Mouse (Mus musculus) kidney, adult 2 months (tissue): ENCODE data around the gene Slc5a3. TPM values are rescaled to one million over a fixed set of nuclear protein-coding genes. Genes with fewer than 3 reads are reported as not detected.

Experiments used
- DNase-seq: peaks from one replicate; pipeline ENCODE4 v3.0.0; 2021
- H3K27ac ChIP-seq: fragments of 200-500 bp; 2 replicates; pipeline ENCODE4 v1.5.1; 2012; ENCODE audit warnings: low read depth, low read length, control low read depth, inconsistent platforms; ENCODE audit not compliant: insufficient read depth
- H3K27me3 ChIP-seq: fragments of 200-500 bp; replicated peaks from 2 replicates; pipeline ENCODE4 v1.6.1; 2012; ENCODE audit warnings: mild to moderate bottlenecking, moderate library complexity, low read length, inconsistent platforms; ENCODE audit not compliant: control insufficient read depth, insufficient read depth
- H3K36me3 ChIP-seq: fragments of 200-500 bp; 2 replicates; pipeline ENCODE4 v1.6.1; 2012; ENCODE audit warnings: mild to moderate bottlenecking, moderate library complexity, low read length, inconsistent platforms; ENCODE audit not compliant: control insufficient read depth, insufficient read depth
- H3K4me1 ChIP-seq: fragments of 200-500 bp; 2 replicates; pipeline ENCODE4 v1.6.1; 2011; ENCODE audit warnings: low read length; ENCODE audit not compliant: control insufficient read depth, insufficient read depth
- H3K4me3 ChIP-seq: fragments of 200-500 bp; 2 replicates; pipeline ENCODE4 v1.5.1; 2011; ENCODE audit warnings: mild to moderate bottlenecking, low read depth, low read length, control low read depth; ENCODE audit not compliant: insufficient read depth
- CTCF ChIP-seq: fragments of 200-500 bp; conservative IDR thresholded peaks from 2 replicates; pipeline ENCODE4 v1.5.1; 2011; ENCODE audit warnings: low read depth, mild to moderate bottlenecking, control low read depth, low read length, moderate library complexity, mixed read lengths; ENCODE audit not compliant: insufficient read depth, insufficient read length
- POLR2A ChIP-seq: fragments of 200-500 bp; IDR thresholded peaks from one replicate; pipeline ENCODE4 v1.6.1; 2011; ENCODE audit warnings: low read depth, low read length, control low read depth
- WGBS: fragments of 180-500 bp; shearing (Covaris S2); methylation state at CpG from one replicate; pipeline ENCODE4 v1.1.7; 2018; 5-methylcytosine and 5-hydroxymethylcytosine counted together
- polyA plus RNA-seq: library from polyadenylated mRNA; depleted of rRNA; stranded (reverse); fragments of >200 nt; gene quantifications from 2 replicates; pipeline ENCODE4 v1.2.3, GENCODE M21; 2012

Slc5a3 gene
- polyA plus RNA-seq, 1 experiment = 17.6 TPM

- WGBS = 84% methylated on average over 10 of the region's 10 CpGs
- TF ChIP-seq POLR2A (no peak), CTCF (no peak)
- H3K4me3 ChIP-seq = no peak overlapping the region
- no peak overlapping the region for H3K27ac ChIP-seq
- no peak for DNase-seq
- 0 out of 2 replicates have a peak, but pooled peaks cover 3% of the 10 kb centered on the region for H3K4me1 ChIP-seq
- no peaks in the 10 kb centered on the region for H3K27me3 ChIP-seq
- no peaks in the 10 kb centered on the region for H3K36me3 ChIP-seq
Observed at GRCm38 (mm10) chr16:92052569-92052968, 5.6 kb upstream of the Slc5a3 start.

- 38% methylated on average over 2 of the region's 2 CpGs for WGBS
- peak overlapping the region; percentile 73 for H3K27ac ChIP-seq
- H3K4me1 ChIP-seq = 0 out of 2 replicates have a peak, but pooled peaks cover 3% of the 10 kb centered on the region
- H3K36me3 ChIP-seq = no peaks in the 10 kb centered on the region; the same call in 1 of the 2 replicates
- no peak overlapping the region for H3K4me3 ChIP-seq
- H3K27me3 ChIP-seq = no peaks in the 10 kb centered on the region
- TF ChIP-seq CTCF = no peak
- TF ChIP-seq POLR2A = no peak
- DNase-seq = no peak
Observed at GRCm38 (mm10) chr16:92056711-92057110, 1.4 kb upstream of the Slc5a3 start.

GRCm38 (mm10) chr16:92057456-92057851 is 668 bp upstream of the Slc5a3 start:
- H3K36me3 ChIP-seq = peaks cover 1% of the 10 kb centered on the region; the same call in 1 of the 2 replicates
- 6% methylated on average over 11 of the region's 11 CpGs for WGBS
- peak overlapping the region; percentile 98 for H3K27ac ChIP-seq
- no peak for TF ChIP-seq POLR2A
- no peak for TF ChIP-seq CTCF
- peak overlapping the region; percentile 97 for H3K4me3 ChIP-seq
- peaks cover 8% of the 10 kb centered on the region; the same call in 1 of the 2 replicates for H3K4me1 ChIP-seq
- no peak for DNase-seq
- no peaks in the 10 kb centered on the region for H3K27me3 ChIP-seq

- H3K27ac ChIP-seq = peak overlapping the region; percentile 73
Observed at GRCm38 (mm10) chr16:92058644-92059620, 810 bp downstream of the Slc5a3 start.

GRCm38 (mm10) chr16:92060213-92060612 is 2.1 kb downstream of the Slc5a3 start:
- TF ChIP-seq POLR2A (no peak), CTCF (no peak)
- peaks cover 9% of the 10 kb centered on the region; the same call in 1 of the 2 replicates for H3K4me1 ChIP-seq
- peaks cover 3% of the 10 kb centered on the region for H3K36me3 ChIP-seq
- peak overlapping the region; percentile 10 for H3K27ac ChIP-seq
- DNase-seq = no peak
- 58% methylated on average over 3 of the region's 3 CpGs for WGBS
- H3K27me3 ChIP-seq = no peaks in the 10 kb centered on the region
- H3K4me3 ChIP-seq = peak overlapping the region; percentile 45

More at GRCm38 (mm10) chr16:92058644-92059620, 810 bp downstream of the Slc5a3 start:
- 2% methylated on average over 63 of the region's 63 CpGs for WGBS
- Histone ChIP-seq H3K4me3 (peak overlapping the region; percentile 97), H3K27me3 (no peaks in the 10 kb centered on the region), H3K4me1 (peaks cover 9% of the 10 kb centered on the region; the same call in 1 of the 2 replicates), H3K36me3 (peaks cover 1% of the 10 kb centered on the region; the same call in 1 of the 2 replicates)
- TF ChIP-seq POLR2A (no peak), CTCF (no peak)
- DNase-seq = no peak

- DNase-seq = peak; percentile 70
- Histone ChIP-seq H3K36me3 (peaks cover 4% of the 10 kb centered on the region), H3K4me1 (peaks cover 7% of the 10 kb centered on the region; the same call in 1 of the 2 replicates), H3K4me3 (peak overlapping the region; percentile 41), H3K27ac (peak overlapping the region; percentile 51; the same call in 1 of the 2 replicates), H3K27me3 (no peaks in the 10 kb centered on the region)
- 51% methylated on average over 7 of the region's 7 CpGs for WGBS
- TF ChIP-seq POLR2A = no peak
- no peak for TF ChIP-seq CTCF
Observed at GRCm38 (mm10) chr16:92061586-92061985, 3.5 kb downstream of the Slc5a3 start.

- no peak for TF ChIP-seq POLR2A
- 0 out of 2 replicates have a peak, but pooled peaks have one; percentile 3 for TF ChIP-seq CTCF
- WGBS = 82% methylated on average over 1 of the region's 1 CpGs
- Histone ChIP-seq H3K4me1 (peaks cover 10% of the 10 kb centered on the region; the same call in 1 of the 2 replicates), H3K27ac (peak overlapping the region; percentile 51; the same call in 1 of the 2 replicates), H3K36me3 (peaks cover 7% of the 10 kb centered on the region), H3K27me3 (no peaks in the 10 kb centered on the region), H3K4me3 (peak overlapping the region; percentile 54)
- DNase-seq = no peak
Observed at GRCm38 (mm10) chr16:92062832-92063231, 4.7 kb downstream of the Slc5a3 start.
